Comparison of ENCODE assay signal across 10 mouse cellular contexts in genomic region chr9:69759721-69760221, GRCm38 (mm10). TPM values are rescaled to one million over a fixed set of nuclear protein-coding genes. Genes with fewer than 3 reads are reported as not detected.
A peak's percentile ranks its signal among the peaks of the same experiment; 100 is the strongest.
DNase-seq lines count a peak whose midpoint lies in the region; ATAC-seq lines count a peak whose summit lies in the region.
"Had no signal": no experiment of that assay in that cellular context is flagged by ENCODE, and none has a peak within 500 bp of the region (broad histone marks: within the 10 kb centered on the region; RNA-seq: fewer than 3 reads in every experiment).

No protein-coding gene starts in this region.

- peak overlapping the region; percentile 56 for H3K4me3 ChIP-seq in midbrain, embryonic 11.5 days (ENCODE audit: low read depth, low read length)
- H3K4me3 ChIP-seq: left cerebral cortex, adult 2 months had no signal

- peak; percentile 13 for DNase-seq in adrenal gland, postnatal 14 days
- DNase-seq in adrenal gland, postnatal 36 days: no peak
- DNase-seq in urinary bladder, adult 2 months (ENCODE audit: low spot score): peak; percentile 20
- no peak for DNase-seq in urinary bladder, postnatal 36 days (ENCODE audit: low spot score in 2 of 2)
- peak; percentile 97 for DNase-seq in midbrain, embryonic 11.5 days (ENCODE audit: low spot score, missing footprints)
- no peak for DNase-seq in yolk sac, embryonic 10.5 days (ENCODE audit: low spot score)
- DNase-seq in ovary, postnatal 36 days (ENCODE audit: low spot score): no peak
- DNase-seq in layer of hippocampus, postnatal 14 days (ENCODE audit: low spot score in 2 of 2): no peak

- H3K9ac ChIP-seq in midbrain, embryonic 11.5 days (ENCODE audit: low read length): peak overlapping the region; percentile 78

- no peaks in the 10 kb centered on the region for H3K9me3 ChIP-seq in midbrain, embryonic 11.5 days (ENCODE audit: control insufficient read depth, low read length)

- H3K27ac ChIP-seq in midbrain, embryonic 11.5 days (ENCODE audit: low read depth, low read length): peak overlapping the region; percentile 42
- H3K27ac ChIP-seq: left cerebral cortex, adult 2 months had no signal

- under 1% methylated on average over 44 of the region's 44 CpGs for whole genome bisulfite sequencing in midbrain, embryonic 11.5 days

- H3K4me2 ChIP-seq in midbrain, embryonic 11.5 days: peak overlapping the region; percentile 88

- no peak for ATAC-seq in midbrain, embryonic 11.5 days (ENCODE audit: low FRiP score)

- H3K36me3 ChIP-seq in midbrain, embryonic 11.5 days (ENCODE audit: control insufficient read depth, insufficient read depth, low read length): no peaks in the 10 kb centered on the region

- peaks cover 17% of the 10 kb centered on the region for H3K27me3 ChIP-seq in midbrain, embryonic 11.5 days (ENCODE audit: control insufficient read depth, insufficient read depth, low read length)

- H3K4me1 ChIP-seq in midbrain, embryonic 11.5 days (ENCODE audit: control insufficient read depth, insufficient read depth, low read length): peaks cover 68% of the 10 kb centered on the region

RNA-seq across cellular contexts. Expression of gene Foxb1, which starts 1.0 kb away (rescaled TPM):
- total RNA-seq in adrenal gland, postnatal 14 days (2021): not detected in 2 replicates
- total RNA-seq in adrenal gland, postnatal 36 days (2021): not detected
- polyA plus RNA-seq in urinary bladder, adult 2 months (2012; rRNA removed): not detected in 2 replicates
- polyA plus RNA-seq in midbrain, embryonic 11.5 days (2014; fragmentation: Nextera tagmentation; extraction: Ambion mirVana): 6.1 and 6.5 TPM in 2 replicates
- total RNA-seq in layer of hippocampus, postnatal 14 days (2021): not detected
- total RNA-seq: gastrocnemius, adult 18-20 months; left cerebral cortex, adult 2 months had no signal

Comparison
In these comparisons a context has a peak if more than half of its experiments do, and no peak if none do; other contexts are left out.
1. DNase-seq: peak in adrenal gland, postnatal 14 days (single experiment), urinary bladder, adult 2 months (single experiment) and midbrain, embryonic 11.5 days (single experiment); none in adrenal gland, postnatal 36 days (0 of 2), urinary bladder, postnatal 36 days (0 of 2), yolk sac, embryonic 10.5 days (single experiment), ovary, postnatal 36 days (single experiment) and layer of hippocampus, postnatal 14 days (0 of 2).